Mouse (Mus musculus): Measurements from ENCODE around the gene Gm29735.

DNA sequence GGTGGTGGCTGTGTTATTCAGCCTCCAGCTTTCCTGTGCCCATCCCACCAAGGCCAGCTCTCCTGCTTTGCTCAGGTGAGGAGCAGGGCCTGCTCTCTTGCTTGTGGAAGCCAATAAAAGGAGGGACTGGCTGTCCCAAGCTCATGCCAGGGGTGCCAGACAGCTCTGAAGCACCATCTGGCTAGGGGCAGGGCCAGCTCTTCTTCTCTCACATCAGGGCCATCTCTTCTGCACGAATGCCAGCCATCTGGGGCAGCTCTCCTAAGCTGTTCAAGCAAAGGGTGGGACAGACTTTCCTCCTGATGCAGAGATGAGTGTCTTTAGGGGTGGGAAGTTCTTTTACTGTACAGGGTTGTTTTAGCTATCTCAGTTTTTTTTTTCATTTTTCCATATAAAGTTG, 24.1 kb upstream of the Gm29735 start:
- no peak for TF ChIP-seq POLR2A (IDR thresholded peaks at IDR 0.05; ENCODE audit: borderline replicate concordance, low read depth, low read length)
- TF ChIP-seq CTCF (IDR thresholded peaks at IDR 0.05; ENCODE audit: low read depth, low read length), result no peak

Measured in bone marrow macrophage, adult 2 months (primary cell).